Mouse (Mus musculus) ovary, postnatal 10 days (tissue): ENCODE results near the gene Pik3r2.
"Not testable (repeated sequence)": the region's sequence is repeated elsewhere in the genome, so short reads cannot be mapped to it uniquely, and the experiment has no call there.

Experiments used
- DNase-seq: peaks from one replicate; pipeline ENCODE4 v3.0.0; 2022; ENCODE audit warnings: low spot score

Pik3r2 gene

GRCm38 (mm10) chr8:70776496-70777444 lies at the start of gene Pik3r2:
Gene Pik3r2, minus strand, starts transcription at chr8:70776713.
- DNase-seq, result peak; percentile 97

GRCm38 (mm10) chr8:70825816-70826215 lies 49.3 kb upstream of the Pik3r2 start:
- DNase-seq, result no peak

GRCm38 (mm10) chr8:70823802-70824201 lies 47.3 kb upstream of the Pik3r2 start:
- DNase-seq, result no peak

- not testable (repeated sequence) for DNase-seq
These were observed 46.1 kb upstream of the Pik3r2 start for GRCm38 (mm10) chr8:70822594-70822993.

GRCm38 (mm10) chr8:70821992-70822391 lies 45.5 kb upstream of the Pik3r2 start:
- no peak for DNase-seq

- DNase-seq, result peak; percentile 42
These were observed 45.0 kb upstream of the Pik3r2 start for GRCm38 (mm10) chr8:70821399-70821962.

- DNase-seq, result no peak
These were observed 43.8 kb upstream of the Pik3r2 start for GRCm38 (mm10) chr8:70820101-70820935.

- DNase-seq, result no peak
These were observed 40.2 kb upstream of the Pik3r2 start for GRCm38 (mm10) chr8:70816679-70817078.

GRCm38 (mm10) chr8:70812885-70813284 lies 36.4 kb upstream of the Pik3r2 start:
- no peak for DNase-seq

GRCm38 (mm10) chr8:70812055-70812454 lies 35.5 kb upstream of the Pik3r2 start:
- DNase-seq, result no peak

- DNase-seq, result no peak
These were observed 34.6 kb upstream of the Pik3r2 start for GRCm38 (mm10) chr8:70810962-70811680.

- no peak for DNase-seq
These were observed 32.6 kb upstream of the Pik3r2 start for GRCm38 (mm10) chr8:70808955-70809701.

- no peak for DNase-seq
These were observed 31.7 kb upstream of the Pik3r2 start, which contains the start of gene Il12rb1 for GRCm38 (mm10) chr8:70808239-70808638. Gene Il12rb1, plus strand, starts transcription at chr8:70808449.

GRCm38 (mm10) chr8:70807304-70807703 lies 30.8 kb upstream of the Pik3r2 start:
- no peak for DNase-seq

- no peak for DNase-seq
These were observed 30.0 kb upstream of the Pik3r2 start for GRCm38 (mm10) chr8:70806541-70806940.

GRCm38 (mm10) chr8:70804481-70805206 lies 28.1 kb upstream of the Pik3r2 start, which contains the start of gene Mast3:
Gene Mast3, minus strand, starts transcription at chr8:70805054.
- DNase-seq, result peak; percentile 63

- no peak for DNase-seq
These were observed 27.4 kb upstream of the Pik3r2 start for GRCm38 (mm10) chr8:70803761-70804480.

- no peak for DNase-seq
These were observed 26.4 kb upstream of the Pik3r2 start for GRCm38 (mm10) chr8:70802786-70803510.

- no peak for DNase-seq
These were observed 25.3 kb upstream of the Pik3r2 start for GRCm38 (mm10) chr8:70801830-70802229.
